Mouse (Mus musculus) kidney, adult 11 months (tissue): ENCODE measurements around the gene Gm20911.
"Not testable (repeated sequence)": the region's sequence is repeated elsewhere in the genome, so short reads cannot be mapped to it uniquely, and the experiment has no call there.

Experiments used
- DNase-seq: peaks from one replicate; pipeline ENCODE4 v3.0.0; 2022

Gene Gm20911

DNA sequence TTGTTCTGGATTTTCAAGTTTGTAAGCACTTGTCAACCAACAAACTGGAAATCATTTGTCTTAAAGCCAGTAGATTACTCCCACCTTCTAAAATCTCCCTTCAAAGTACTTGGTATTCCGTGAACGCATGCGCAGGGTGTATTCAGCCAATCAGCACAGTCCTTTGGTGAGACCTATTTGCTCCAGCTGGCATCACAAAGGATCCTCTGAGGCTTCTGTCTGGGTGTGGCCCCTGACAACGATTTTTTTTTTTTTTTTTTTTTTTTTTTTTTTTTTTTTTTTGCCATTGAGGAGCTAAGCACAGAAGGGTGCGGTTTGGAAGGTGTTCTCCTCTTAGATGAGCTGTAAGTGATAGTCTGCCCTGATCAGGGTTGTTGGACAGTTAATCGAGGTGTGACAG, at the start of gene Gm20911:
TSS of gene Gm20911 (plus strand) at position 301 of the 400 bp plus-strand sequence.
- DNase-seq = not testable (repeated sequence)
